Mouse (Mus musculus): ENCODE data around the gene Col10a1. TPM values are rescaled to one million over a fixed set of nuclear protein-coding genes. Genes with fewer than 3 reads are reported as not detected.
"Not testable (repeated sequence)": the region's sequence is repeated elsewhere in the genome, so short reads cannot be mapped to it uniquely, and the experiment has no call there.

Gene Col10a1
- polyA plus RNA-seq, 1 experiment from 2014 or later, result 0.10 TPM

GRCm38 (mm10) chr10:34431783-34432182, 42.0 kb downstream of the Col10a1 start:
- no peak overlapping the region for H3K4me2 ChIP-seq (replicated peaks)
- H3K9ac ChIP-seq (replicated peaks), result no peak overlapping the region
- no peaks in the 10 kb centered on the region for H3K4me1 ChIP-seq
- ATAC-seq (ENCODE audit: low FRiP score, low read depth), result no peak
- no peak overlapping the region for H3K4me3 ChIP-seq
- no peak overlapping the region for H3K27ac ChIP-seq (replicated peaks)
- H3K27me3 ChIP-seq, result no peaks in the 10 kb centered on the region
- H3K9me3 ChIP-seq, result no peaks in the 10 kb centered on the region
- no peaks in the 10 kb centered on the region for H3K36me3 ChIP-seq

GRCm38 (mm10) chr10:34434191-34434590, 44.4 kb downstream of the Col10a1 start:
- not testable (repeated sequence) for ATAC-seq (ENCODE audit: low FRiP score, low read depth); H3K27ac ChIP-seq (replicated peaks); H3K4me1 ChIP-seq; H3K9ac ChIP-seq (replicated peaks); H3K36me3 ChIP-seq; H3K27me3 ChIP-seq; H3K9me3 ChIP-seq; H3K4me3 ChIP-seq; H3K4me2 ChIP-seq (replicated peaks)
- WGBS, result 93% methylated on average over 9 of the region's 14 CpGs

Other genes starting within 250 kb of the Col10a1 start
- gene Dse, start 182.3 kb upstream of the Col10a1 start, polyA plus RNA-seq (2016; fragmentation: Nextera tagmentation; extraction: Ambion mirVana), result 16.0 and 20.5 TPM in 2 replicates
- gene Tspyl1, start 107.8 kb upstream of the Col10a1 start, polyA plus RNA-seq (2016; fragmentation: Nextera tagmentation; extraction: Ambion mirVana), result 116 and 119 TPM in 2 replicates
- gene Tspyl4, start 92.5 kb upstream of the Col10a1 start, polyA plus RNA-seq (2016; fragmentation: Nextera tagmentation; extraction: Ambion mirVana), result 120 and 126 TPM in 2 replicates
- 4.8 and 5.0 TPM in 2 replicates for gene Nt5dc1, start 28.6 kb downstream of the Col10a1 start, polyA plus RNA-seq (2016; fragmentation: Nextera tagmentation; extraction: Ambion mirVana)
- 2.2 and 2.5 TPM in 2 replicates for gene Frk, start 93.4 kb downstream of the Col10a1 start, polyA plus RNA-seq (2016; fragmentation: Nextera tagmentation; extraction: Ambion mirVana)